Mouse (Mus musculus) retina, postnatal 1 day (tissue): Measurements from ENCODE around the gene Tfap2d.

Source experiments
- DNase-seq: peaks from one replicate; pipeline ENCODE4 v3.0.0-alpha.2; 2012

The Tfap2d gene

DNA sequence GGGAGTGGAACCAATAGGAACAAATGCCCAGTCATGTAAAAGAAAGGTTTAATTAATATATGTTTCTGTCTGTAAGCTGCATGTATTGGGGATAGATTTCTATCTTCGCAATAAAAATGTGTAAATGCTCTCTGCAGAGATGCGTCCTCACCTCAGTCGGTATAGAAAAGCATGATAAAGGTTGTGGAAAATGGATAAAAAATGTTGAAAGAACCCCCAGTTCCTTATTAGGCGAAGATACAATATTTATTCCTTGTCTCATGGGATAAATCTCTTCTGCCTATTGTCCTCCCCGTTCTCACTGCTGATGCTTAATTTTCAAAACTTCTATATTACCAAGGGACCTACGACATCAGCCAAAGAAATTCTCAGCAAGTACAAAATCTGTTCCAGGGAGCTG, at the start of gene Tfap2d:
Gene Tfap2d (plus strand): TSS at position 392 of the 400 bp plus-strand sequence.
- no peak for DNase-seq

- peak; percentile 67 for DNase-seq
Measured at GRCm38 (mm10) chr1:19056300-19056699, 46.5 kb upstream of the Tfap2d start.

- DNase-seq = peak; percentile 73
Measured at GRCm38 (mm10) chr1:19056861-19057260, 46.0 kb upstream of the Tfap2d start.

DNA sequence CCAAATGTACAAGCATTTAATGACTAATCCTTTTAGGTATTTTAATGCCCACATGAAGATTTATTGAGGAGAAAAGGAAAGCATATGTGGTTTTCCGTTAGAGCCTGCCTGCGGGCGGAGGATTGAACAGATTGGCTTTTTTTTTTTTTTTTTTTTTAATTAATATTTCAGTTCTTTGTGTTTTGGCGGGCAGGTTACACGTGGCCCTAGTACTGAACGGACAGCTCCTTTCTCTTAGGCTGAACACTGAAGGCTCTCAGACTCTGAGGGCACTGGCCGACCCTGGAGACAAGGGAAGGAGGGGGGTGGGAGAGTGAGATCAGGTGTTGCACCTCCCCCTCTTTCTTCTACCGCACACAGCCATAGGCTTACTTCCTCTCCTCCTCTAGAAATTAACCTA, 14.7 kb upstream of the Tfap2d start:
- DNase-seq = peak; percentile 57

GRCm38 (mm10) chr1:19096921-19097320, 5.9 kb upstream of the Tfap2d start:
- DNase-seq = peak; percentile 43

GRCm38 (mm10) chr1:19103316-19103715, 494 bp downstream of the Tfap2d start:
- peak; percentile 72 for DNase-seq

GRCm38 (mm10) chr1:19103776-19104142, 937 bp downstream of the Tfap2d start:
- DNase-seq = no peak

DNA sequence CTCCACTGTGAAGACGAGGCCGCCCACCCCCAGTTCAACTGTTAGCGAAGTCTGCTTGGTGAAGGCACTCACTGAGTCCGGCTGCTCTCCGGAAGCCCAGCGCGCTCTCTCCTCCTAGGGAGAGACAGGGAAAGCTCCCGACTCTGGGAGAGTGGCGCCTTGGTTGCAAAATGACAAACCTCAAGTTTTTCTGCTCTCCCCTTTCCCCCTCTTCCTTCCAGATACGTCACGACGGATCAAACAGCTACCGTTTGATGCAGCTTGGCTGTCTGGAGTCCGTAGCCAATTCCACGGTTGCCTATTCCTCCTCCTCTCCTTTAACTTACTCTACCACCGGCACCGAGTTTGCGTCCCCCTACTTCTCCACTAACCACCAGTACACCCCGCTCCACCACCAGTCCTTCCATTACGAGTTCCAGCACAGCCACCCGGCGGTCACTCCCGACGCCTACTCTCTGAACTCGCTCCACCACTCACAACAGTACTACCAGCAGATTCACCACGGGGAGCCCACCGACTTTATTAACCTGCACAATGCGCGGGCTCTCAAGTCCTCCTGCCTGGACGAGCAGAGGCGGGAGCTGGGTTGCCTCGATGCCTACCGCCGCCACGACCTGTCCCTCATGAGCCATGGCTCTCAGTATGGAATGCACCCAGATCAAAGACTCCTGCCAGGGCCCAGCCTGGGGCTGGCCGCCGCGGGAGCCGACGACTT, 1.5 kb downstream of the Tfap2d start:
- DNase-seq = peak; percentile 39

DNA sequence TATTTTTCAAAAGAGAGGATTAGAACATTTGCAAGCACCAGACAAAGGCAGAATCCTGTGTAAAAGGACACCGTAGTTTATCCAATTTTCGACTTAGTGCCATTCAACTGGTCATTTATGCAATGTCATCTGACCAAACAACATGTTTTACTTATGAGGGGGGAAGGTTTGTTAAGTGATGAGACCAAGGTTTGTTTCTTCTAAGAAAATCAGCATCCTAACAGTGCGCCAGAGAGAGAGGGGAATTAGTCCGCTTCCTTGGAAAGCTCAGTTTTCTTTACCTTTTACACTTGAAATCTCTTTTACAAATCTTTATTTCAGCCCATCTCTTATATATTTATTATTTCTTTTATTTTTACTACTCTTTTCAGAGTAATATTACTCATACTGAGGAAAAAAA, 3.6 kb downstream of the Tfap2d start:
- no peak for DNase-seq

DNA sequence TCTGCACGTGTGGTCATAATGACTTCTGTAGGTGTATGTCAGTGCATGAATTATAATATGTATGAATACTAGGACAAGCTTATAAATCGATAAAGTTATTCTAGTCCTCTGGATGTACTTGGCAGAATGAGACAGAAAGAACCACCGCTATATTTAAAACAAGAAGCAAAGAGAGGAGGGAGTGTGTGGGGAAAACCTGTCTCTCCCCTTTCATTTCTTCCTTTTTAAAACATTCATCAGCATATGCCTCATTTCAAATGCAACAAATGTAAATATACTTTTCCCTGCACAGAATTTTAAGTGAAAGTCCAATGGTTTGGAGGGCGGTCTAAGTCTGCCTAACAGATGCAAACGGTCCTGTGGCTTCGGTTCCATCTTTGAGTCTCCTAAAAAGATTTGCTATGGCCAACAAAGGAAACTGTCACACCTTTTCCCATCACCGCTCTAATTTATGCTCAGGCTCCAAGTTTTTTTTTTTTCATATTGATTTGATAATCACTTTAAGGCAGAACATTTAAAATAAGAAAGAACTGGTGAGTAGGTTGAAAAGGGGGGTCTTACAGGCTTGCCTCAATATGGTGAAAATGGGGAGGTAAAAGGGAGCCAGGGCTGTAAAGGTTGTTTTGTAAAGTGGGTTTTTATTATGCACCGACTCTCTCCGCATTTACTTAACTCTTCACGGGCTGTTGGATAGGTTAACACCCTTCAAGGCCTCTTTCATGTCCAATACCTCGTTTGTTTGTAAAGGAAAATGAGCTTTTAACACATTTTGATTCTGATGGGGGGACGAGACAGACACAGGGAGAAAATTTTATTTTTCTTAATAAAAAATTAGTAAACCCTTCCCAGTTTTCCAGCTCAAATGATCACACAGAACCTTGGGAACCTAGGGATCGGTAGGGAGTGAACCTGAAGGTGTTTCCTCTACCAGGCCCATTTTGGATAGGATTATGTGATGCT, 4.3 kb downstream of the Tfap2d start:
- DNase-seq = no peak

- DNase-seq = no peak
Measured at GRCm38 (mm10) chr1:19107801-19108200, 5.0 kb downstream of the Tfap2d start.

DNA sequence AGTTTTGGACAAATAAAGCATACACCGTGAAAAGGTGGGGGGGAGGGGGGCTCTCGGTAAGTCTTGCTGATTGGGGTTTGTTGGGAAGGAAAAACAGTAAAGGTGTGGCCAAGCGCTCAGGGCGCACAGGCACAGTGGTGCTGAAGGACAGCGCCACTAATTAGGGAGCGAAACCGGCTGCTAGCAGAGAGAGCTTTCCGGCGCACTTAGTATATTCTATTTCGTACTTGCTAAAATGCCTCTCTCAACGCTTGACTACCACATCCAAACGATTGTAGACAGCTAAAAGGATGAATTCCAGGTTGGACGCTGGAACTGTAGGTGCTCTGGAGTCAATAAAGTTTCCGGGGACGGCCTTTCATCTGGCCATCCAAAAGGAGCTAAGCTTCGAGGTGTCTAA, 6.9 kb downstream of the Tfap2d start:
- peak; percentile 59 for DNase-seq

DNA sequence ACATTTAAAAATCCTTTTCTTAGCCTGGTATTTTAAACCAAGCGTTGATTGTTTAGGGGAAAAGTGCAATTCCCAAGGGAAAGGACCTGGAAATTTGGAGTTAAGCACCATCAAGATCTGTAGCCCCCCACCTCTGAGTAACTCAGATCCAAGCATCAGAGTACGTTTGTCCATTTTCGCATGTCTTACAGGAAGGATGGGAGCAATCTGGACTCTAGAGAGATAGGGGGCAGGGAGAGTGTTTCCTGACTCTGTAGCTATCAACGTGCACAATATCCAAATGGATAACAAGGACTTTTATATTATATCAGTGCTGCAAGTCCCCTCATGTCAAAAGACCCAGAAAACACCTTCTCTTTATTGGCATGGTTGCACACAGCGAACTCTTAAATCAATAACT, 7.4 kb downstream of the Tfap2d start:
- no peak for DNase-seq

GRCm38 (mm10) chr1:19111020-19111419, 8.2 kb downstream of the Tfap2d start:
- no peak for DNase-seq

- DNase-seq = peak; percentile 70
Measured at GRCm38 (mm10) chr1:19178742-19179397, 76.0 kb downstream of the Tfap2d start.

GRCm38 (mm10) chr1:19205649-19206048, 102.8 kb downstream of the Tfap2d start:
- DNase-seq = peak; percentile 72

DNA sequence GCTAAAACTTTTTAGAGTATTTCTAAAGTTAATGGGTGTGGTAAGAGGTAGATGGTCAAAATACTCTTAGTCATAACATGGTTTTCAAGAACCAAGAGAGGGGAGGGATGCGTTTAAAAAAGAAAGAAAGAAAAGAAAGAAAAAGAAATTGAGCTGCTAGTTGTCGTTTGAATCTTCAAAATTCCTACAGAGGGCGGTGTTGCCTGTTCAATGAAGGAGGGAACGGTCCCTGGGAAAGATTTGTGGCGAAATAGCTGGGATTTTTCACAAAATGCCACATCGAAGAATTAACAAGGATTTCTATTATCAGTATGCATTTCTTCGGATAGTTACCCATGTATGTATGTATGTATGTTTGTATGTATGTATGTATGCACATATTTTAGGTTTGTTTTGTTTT, 103.4 kb downstream of the Tfap2d start:
- DNase-seq = peak; percentile 78

GRCm38 (mm10) chr1:19207611-19208010, 104.8 kb downstream of the Tfap2d start:
- DNase-seq = peak; percentile 14

GRCm38 (mm10) chr1:19208641-19209358, 106.0 kb downstream of the Tfap2d start, which contains the start of gene Tfap2b:
Gene Tfap2b, plus strand, starts transcription at chr1:19208914.
- peak; percentile 86 for DNase-seq

- no peak for DNase-seq
Measured at GRCm38 (mm10) chr1:19209359-19209745, 106.5 kb downstream of the Tfap2d start.

DNA sequence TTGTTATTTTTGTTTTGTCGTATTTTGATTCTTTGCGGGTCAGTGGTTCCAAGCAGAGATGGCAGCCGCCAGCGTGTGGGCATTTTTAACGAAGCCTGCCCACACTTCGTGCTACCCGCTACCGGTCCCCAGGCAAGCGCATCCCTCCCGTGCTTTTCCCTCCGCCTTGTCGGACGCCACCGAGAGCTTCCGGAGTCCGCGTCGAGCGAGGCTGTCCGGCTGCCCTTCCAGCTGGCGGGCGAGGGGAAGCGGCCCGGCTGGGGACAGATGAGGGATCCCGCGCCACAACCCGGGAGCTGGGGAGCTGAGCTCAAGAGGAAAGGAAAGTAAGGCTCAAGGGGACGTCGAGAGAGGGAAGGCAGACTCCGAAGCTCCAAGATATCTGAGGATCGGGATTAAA, 107.0 kb downstream of the Tfap2d start:
- DNase-seq = peak; percentile 79

DNA sequence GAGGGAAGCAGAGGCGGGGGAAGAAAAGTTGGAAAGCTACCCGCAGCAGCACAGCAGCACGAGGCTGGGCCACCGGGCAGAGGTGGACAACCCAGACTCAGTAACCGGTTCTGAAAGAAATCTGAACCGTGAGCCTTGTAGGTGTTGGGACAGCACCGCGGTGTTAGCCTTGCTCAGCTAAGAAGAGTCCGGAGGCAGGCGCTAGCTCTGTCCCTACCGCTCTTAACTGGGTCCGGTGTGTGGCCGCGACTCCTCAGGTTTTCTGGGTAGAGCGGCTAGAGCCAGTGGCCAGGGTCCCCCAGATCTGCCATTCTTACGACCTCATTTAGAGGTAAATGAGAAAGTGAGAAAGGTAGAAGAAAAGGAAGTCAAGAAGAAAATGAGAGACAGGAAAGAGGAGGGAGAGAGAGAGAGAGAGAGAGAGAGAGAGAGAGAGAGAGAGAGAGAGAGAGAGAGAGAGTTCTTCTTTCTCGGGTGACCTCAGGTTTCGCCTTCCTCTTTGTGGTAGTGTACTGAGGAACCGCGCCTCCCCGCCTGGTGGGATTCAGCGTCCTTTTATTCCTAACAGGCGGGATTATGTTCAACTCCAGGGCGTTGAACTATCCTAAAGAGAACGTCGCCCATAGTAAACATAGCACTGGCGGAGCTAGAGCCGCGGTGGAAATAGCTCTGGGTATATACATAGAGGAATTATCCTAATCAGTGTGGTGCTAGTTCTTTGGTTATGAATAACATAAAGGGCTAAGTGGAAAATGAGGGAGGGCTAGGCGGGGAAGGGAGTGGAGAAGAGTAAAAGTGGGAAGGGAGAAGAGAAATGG, 107.6 kb downstream of the Tfap2d start:
- DNase-seq = peak; percentile 47
